Mouse (Mus musculus): ENCODE results near the gene Zbtb16. TPM values are rescaled to one million over a fixed set of nuclear protein-coding genes. Genes with fewer than 3 reads are reported as not detected.

Gene Zbtb16
- total and polyA plus RNA-seq, 3 experiments, result 0.34 to 3.0 (median 0.90) TPM

- H3K9me3 ChIP-seq (replicated peaks; ENCODE audit: low read length), result peaks cover 8% of the 10 kb centered on the region
- H3K4me3 ChIP-seq (replicated peaks in 1 of 3; ENCODE audit: low read depth in 2 of 3, low read length in 2 of 3, poor library complexity in 1 of 3), result no peak overlapping the region
- peaks cover 11% of the 10 kb centered on the region in 2 experiments for H3K36me3 ChIP-seq (replicated peaks in 1 of 2; ENCODE audit: control insufficient read depth in 1 of 2, insufficient read depth in 1 of 2, low read length in 1 of 2)
- H3K79me2 ChIP-seq (replicated peaks; ENCODE audit: control insufficient read depth, extremely low read depth, insufficient read depth, poor library complexity, severe bottlenecking), result no peaks in the 10 kb centered on the region
- no peak overlapping the region for H3K27ac ChIP-seq (ENCODE audit: insufficient read depth, low read depth)
- dilution Hi-C loops (cut with MboI; ENCODE audit: extremely low pct_ligation_motif_present, extremely low pct_unique_long_range_greater_than_20kb, low sequenced_read_pairs), result no loop called here
- peaks cover 0 to 20% of the 10 kb centered on the region in 2 experiments; a peak in 2 of 4 replicates for H3K4me1 ChIP-seq (ENCODE audit: control insufficient read depth in 1 of 2, insufficient read depth in 2 of 2)
- in situ Hi-C loops (cut with MboI; ENCODE audit: low pct_ligation_motif_present, low pct_unique_long_range_greater_than_20kb, low sequenced_read_pairs), result no loop called here
- H3K27me3 ChIP-seq (replicated peaks), result no peaks in the 10 kb centered on the region
- DNase-seq (ENCODE audit: extremely low read depth), result no peak
- no peak for TF ChIP-seq TCF12 (IDR thresholded peaks at IDR 0.05; ENCODE audit: low read depth, low read length)
- no peak for TF ChIP-seq RCOR1 (conservative IDR thresholded peaks at IDR 0.05; ENCODE audit: low read depth, low read length)
- no peak for TF ChIP-seq JUN (IDR thresholded peaks at IDR 0.05; ENCODE audit: insufficient read depth, low read depth, low read length)
- no peak for TF ChIP-seq TBP (conservative IDR thresholded peaks at IDR 0.05; ENCODE audit: low read depth, low read length)
- no peak for TF ChIP-seq NRF1 (IDR thresholded peaks at IDR 0.05; ENCODE audit: low read depth, low read length)
- TF ChIP-seq CHD1 (IDR thresholded peaks at IDR 0.05; ENCODE audit: low read depth, low read length), result no peak
- TF ChIP-seq MYC (IDR thresholded peaks at IDR 0.05; ENCODE audit: low read depth, low read length), result no peak
- TF ChIP-seq JUND (conservative IDR thresholded peaks at IDR 0.05; ENCODE audit: low read depth, low read length), result no peak
- no peak for TF ChIP-seq ZNF384 (IDR thresholded peaks at IDR 0.05; ENCODE audit: low read depth, low read length)
- no peak for TF ChIP-seq EP300 (IDR thresholded peaks at IDR 0.05; ENCODE audit: low read length)
- no peak for TF ChIP-seq UBTF (IDR thresholded peaks at IDR 0.05; ENCODE audit: low read depth, low read length)
- no peak for TF ChIP-seq MAFK (IDR thresholded peaks at IDR 0.05; ENCODE audit: insufficient replicate concordance, low read length)
- TF ChIP-seq POLR2AphosphoS2 (IDR thresholded peaks at IDR 0.05; ENCODE audit: low read depth, low read length), result no peak
- no peak for TF ChIP-seq MXI1 (IDR thresholded peaks at IDR 0.05; ENCODE audit: low read depth, low read length)
- TF ChIP-seq MAX (IDR thresholded peaks at IDR 0.05; ENCODE audit: low read length), result no peak
- no peak for TF ChIP-seq PAX5 (IDR thresholded peaks at IDR 0.05; ENCODE audit: low read length)
- no peak for TF ChIP-seq SMC3 (IDR thresholded peaks at IDR 0.05; ENCODE audit: low read depth, low read length)
- TF ChIP-seq MEF2A (IDR thresholded peaks at IDR 0.05; ENCODE audit: borderline replicate concordance, low read depth, low read length), result no peak
- no peak for TF ChIP-seq ZC3H11A (IDR thresholded peaks at IDR 0.05; ENCODE audit: low read depth, low read length)
- no peak overlapping the region for H3K4me2 ChIP-seq (ENCODE audit: insufficient read depth, low read depth, poor library complexity, severe bottlenecking)
- no peak overlapping the region for H3K9ac ChIP-seq (ENCODE audit: insufficient read depth, low read depth)
Observed at GRCm38 (mm10) chr9:48662361-48663051, 173.5 kb downstream of the Zbtb16 start.
